Mouse (Mus musculus): ENCODE data around the gene Panx2.

Panx2 gene

GRCm38 (mm10) chr15:89059161-89059931, at the start of gene Panx2:
TSS of gene Panx2 (plus strand) at chr15:89059734.
- DNase-seq (ENCODE audit: low read depth, low spot score), result no peak

- no peak for DNase-seq (ENCODE audit: low read depth, low spot score)
Measured at GRCm38 (mm10) chr15:89016722-89017121, 42.8 kb upstream of the Panx2 start.

- no peak for DNase-seq (ENCODE audit: low read depth, low spot score)
Measured at GRCm38 (mm10) chr15:89020085-89020484, 39.4 kb upstream of the Panx2 start.

GRCm38 (mm10) chr15:89020492-89020891, 39.0 kb upstream of the Panx2 start:
- no peak for DNase-seq (ENCODE audit: low read depth, low spot score)

GRCm38 (mm10) chr15:89044381-89044780, 15.2 kb upstream of the Panx2 start:
- no peak for DNase-seq (ENCODE audit: low read depth, low spot score)

GRCm38 (mm10) chr15:89046356-89046755, 13.2 kb upstream of the Panx2 start:
- DNase-seq (ENCODE audit: low read depth, low spot score), result no peak

GRCm38 (mm10) chr15:89054666-89055065, 4.9 kb upstream of the Panx2 start:
- DNase-seq (ENCODE audit: low read depth, low spot score), result no peak

- no peak for DNase-seq (ENCODE audit: low read depth, low spot score)
Measured at GRCm38 (mm10) chr15:89058736-89059135, 798 bp upstream of the Panx2 start.

GRCm38 (mm10) chr15:89060032-89060681, 623 bp downstream of the Panx2 start:
- DNase-seq (ENCODE audit: low read depth, low spot score), result no peak

GRCm38 (mm10) chr15:89060811-89061460, 1.4 kb downstream of the Panx2 start:
- no peak for DNase-seq (ENCODE audit: low read depth, low spot score)

GRCm38 (mm10) chr15:89061761-89062517, 2.4 kb downstream of the Panx2 start:
- DNase-seq (ENCODE audit: low read depth, low spot score), result no peak

- no peak for DNase-seq (ENCODE audit: low read depth, low spot score)
Measured at GRCm38 (mm10) chr15:89062518-89062910, 3.0 kb downstream of the Panx2 start.

GRCm38 (mm10) chr15:89063001-89063400, 3.5 kb downstream of the Panx2 start:
- DNase-seq (ENCODE audit: low read depth, low spot score), result no peak

GRCm38 (mm10) chr15:89063536-89063935, 4.0 kb downstream of the Panx2 start:
- DNase-seq (ENCODE audit: low read depth, low spot score), result no peak

- DNase-seq (ENCODE audit: low read depth, low spot score), result no peak
Measured at GRCm38 (mm10) chr15:89064891-89065290, 5.4 kb downstream of the Panx2 start.

GRCm38 (mm10) chr15:89067609-89068008, 8.1 kb downstream of the Panx2 start:
- no peak for DNase-seq (ENCODE audit: low read depth, low spot score)

GRCm38 (mm10) chr15:89068226-89068625, 8.7 kb downstream of the Panx2 start:
- no peak for DNase-seq (ENCODE audit: low read depth, low spot score)

GRCm38 (mm10) chr15:89069336-89069840, 9.9 kb downstream of the Panx2 start:
- no peak for DNase-seq (ENCODE audit: low read depth, low spot score)

- no peak for DNase-seq (ENCODE audit: low read depth, low spot score)
Measured at GRCm38 (mm10) chr15:89070606-89071005, 11.1 kb downstream of the Panx2 start.

- DNase-seq (ENCODE audit: low read depth, low spot score), result no peak
Measured at GRCm38 (mm10) chr15:89073993-89074603, 14.6 kb downstream of the Panx2 start.
